Mouse (Mus musculus): ENCODE data around the gene Fut2. TPM values are rescaled to one million over a fixed set of nuclear protein-coding genes. Genes with fewer than 3 reads are reported as not detected.

Gene Fut2
- polyA plus RNA-seq, 1 experiment, result 0.01 TPM

DNA sequence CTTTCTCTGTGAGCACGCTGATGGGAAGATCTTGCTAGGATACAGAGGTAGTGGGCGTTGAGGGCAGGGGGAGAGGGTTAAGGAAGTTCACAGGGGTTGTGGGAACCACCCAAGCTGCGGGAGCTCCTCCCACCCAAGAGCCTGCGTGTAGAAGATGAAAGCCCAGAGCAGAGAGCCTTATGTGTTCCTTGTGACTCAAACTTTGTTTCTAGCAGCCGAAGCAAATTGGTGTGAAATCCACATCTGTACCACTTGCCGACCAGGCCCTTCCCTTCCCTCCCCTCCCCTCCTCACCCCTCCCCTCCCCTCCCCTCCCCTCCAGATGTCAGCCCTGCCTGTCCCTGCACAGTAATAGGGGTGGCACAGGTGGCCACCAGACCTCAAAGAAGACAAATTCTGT is 28.9 kb upstream of the Fut2 start:
- Histone ChIP-seq H3K79me2 (ENCODE audit: control insufficient read depth, insufficient read depth) (no peaks in the 10 kb centered on the region), H3ac (ENCODE audit: control insufficient read depth, insufficient read length, low read depth) (no peak overlapping the region), H3K4me3 (ENCODE audit: insufficient read depth, poor library complexity, severe bottlenecking) (no peak overlapping the region), H3K36me3 (ENCODE audit: control insufficient read depth, insufficient read depth) (no peaks in the 10 kb centered on the region), H3K79me3 (ENCODE audit: low read depth) (no peaks in the 10 kb centered on the region), H3K27me3 (ENCODE audit: control insufficient read depth, insufficient read depth, insufficient read length) (peaks cover 9% of the 10 kb centered on the region)
- no peak for TF ChIP-seq MAX (IDR thresholded peaks at IDR 0.05)
- no peak for TF ChIP-seq MYOG (IDR thresholded peaks at IDR 0.05; ENCODE audit: control insufficient read depth, extremely low read depth, insufficient read length)
- TF ChIP-seq CTCF (IDR thresholded peaks at IDR 0.05; ENCODE audit: control insufficient read depth, insufficient read depth, insufficient read length), result no peak
- TF ChIP-seq USF1 (IDR thresholded peaks at IDR 0.05; ENCODE audit: low read depth), result no peak
- no peak for TF ChIP-seq MYOD1 (IDR thresholded peaks at IDR 0.05; ENCODE audit: control insufficient read depth, insufficient read length, low read depth)
- no peak for TF ChIP-seq FOSL1 (IDR thresholded peaks at IDR 0.05; ENCODE audit: insufficient read depth, low read length, poor library complexity, severe bottlenecking)
- no peak for TF ChIP-seq CEBPB (IDR thresholded peaks at IDR 0.05; ENCODE audit: low read depth)

DNA sequence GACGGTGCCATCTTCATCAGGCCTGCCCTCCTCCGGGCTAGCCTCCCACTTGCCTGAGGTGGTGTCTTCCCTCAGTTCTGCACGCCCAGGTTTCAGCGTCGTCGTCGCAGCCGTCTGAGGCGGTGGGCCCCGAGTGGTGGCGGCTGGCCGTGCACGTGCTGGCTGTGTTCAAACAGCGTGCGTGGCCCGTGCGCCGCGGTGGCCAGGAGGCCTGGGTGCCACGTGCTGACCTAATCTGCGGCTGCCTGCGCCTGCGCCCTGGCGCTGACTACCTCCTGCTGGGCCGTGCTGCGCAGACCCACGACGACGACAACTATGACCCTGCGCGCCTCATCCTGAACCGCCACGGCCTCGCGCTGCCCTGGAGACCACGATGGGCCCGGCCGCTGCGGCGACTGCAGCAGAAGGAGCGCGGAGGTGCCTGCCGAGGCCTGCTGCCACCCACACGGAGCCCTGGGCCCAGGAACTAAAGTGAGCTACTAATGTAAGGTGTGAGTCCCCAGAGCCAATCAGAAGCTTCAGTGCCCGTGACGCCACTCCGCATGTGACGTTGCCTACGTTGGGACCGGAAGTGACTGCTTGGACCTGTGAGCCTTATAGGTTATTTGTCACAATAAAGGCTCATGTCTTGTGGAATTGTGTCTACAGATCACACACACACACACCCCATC is 27.9 kb upstream of the Fut2 start, which contains the start of gene Sec1:
Sec1 (minus strand) TSS at position 482 of the 671 bp plus-strand sequence.
- no peaks in the 10 kb centered on the region for H3K36me3 ChIP-seq (ENCODE audit: control insufficient read depth, insufficient read depth)
- no peak within 1 kb of the TSS for H3ac ChIP-seq (ENCODE audit: control insufficient read depth, insufficient read length, low read depth)
- no peaks in the 10 kb centered on the region for H3K27me3 ChIP-seq (ENCODE audit: control insufficient read depth, insufficient read depth, insufficient read length)
- H3K4me3 ChIP-seq (ENCODE audit: insufficient read depth, poor library complexity, severe bottlenecking), result no peak within 1 kb of the TSS
- H3K79me2 ChIP-seq (ENCODE audit: control insufficient read depth, insufficient read depth), result no peaks in the 10 kb centered on the region
- no peak for TF ChIP-seq CEBPB (IDR thresholded peaks at IDR 0.05; ENCODE audit: low read depth)
- no peak for TF ChIP-seq MAX (IDR thresholded peaks at IDR 0.05)
- no peak for TF ChIP-seq MYOG (IDR thresholded peaks at IDR 0.05; ENCODE audit: control insufficient read depth, extremely low read depth, insufficient read length)
- no peak for TF ChIP-seq FOSL1 (IDR thresholded peaks at IDR 0.05; ENCODE audit: insufficient read depth, low read length, poor library complexity, severe bottlenecking)
- no peak for TF ChIP-seq USF1 (IDR thresholded peaks at IDR 0.05; ENCODE audit: low read depth)
- no peak for TF ChIP-seq MYOD1 (IDR thresholded peaks at IDR 0.05; ENCODE audit: control insufficient read depth, insufficient read length, low read depth)
- TF ChIP-seq CTCF (IDR thresholded peaks at IDR 0.05; ENCODE audit: control insufficient read depth, insufficient read depth, insufficient read length), result no peak
- no peaks in the 10 kb centered on the region for H3K79me3 ChIP-seq (ENCODE audit: low read depth)

DNA sequence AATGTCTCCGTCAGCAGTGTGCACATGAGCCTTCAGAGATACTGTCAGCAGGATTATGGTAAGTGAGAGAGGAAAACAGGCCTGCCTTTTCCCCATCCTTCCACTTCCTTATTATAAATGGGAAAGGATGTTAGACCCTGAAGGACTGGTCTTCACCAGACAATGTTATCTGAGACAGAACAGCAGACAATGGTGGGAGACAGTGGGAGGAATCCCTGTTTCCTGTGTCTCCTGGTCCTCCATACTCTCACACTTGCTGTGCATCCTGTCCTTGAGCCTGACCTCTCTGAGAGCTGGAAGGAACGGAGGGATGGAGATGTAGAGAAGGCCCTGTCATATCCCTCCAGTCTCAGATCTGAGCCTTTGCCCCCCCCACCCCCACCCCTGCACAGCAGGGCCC is 26.2 kb upstream of the Fut2 start:
- H3K4me3 ChIP-seq (ENCODE audit: insufficient read depth, poor library complexity, severe bottlenecking), result no peak overlapping the region
- no peak for TF ChIP-seq MYOD1 (IDR thresholded peaks at IDR 0.05; ENCODE audit: control insufficient read depth, insufficient read length, low read depth)

DNA sequence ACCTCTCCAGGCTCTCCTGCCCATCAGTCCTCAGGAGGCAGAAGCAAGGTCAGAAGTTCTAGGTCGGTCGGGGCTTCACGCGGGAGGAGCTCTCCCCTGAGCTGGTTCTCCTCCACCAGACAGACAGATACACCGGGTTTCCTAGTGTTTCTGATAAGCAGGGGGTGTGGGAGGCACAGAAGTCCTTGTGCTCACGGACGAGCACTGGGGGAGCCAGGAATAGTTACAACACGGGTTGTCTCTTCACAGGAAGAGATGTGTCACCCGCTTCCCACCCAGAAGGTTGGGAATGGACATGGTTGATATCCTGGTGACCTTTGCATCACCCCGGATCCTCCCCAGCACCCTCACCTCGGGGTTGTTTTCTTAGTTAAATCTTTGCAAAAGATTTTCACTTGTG is 23.6 kb upstream of the Fut2 start:
- Histone ChIP-seq H3K4me3 (ENCODE audit: insufficient read depth, poor library complexity, severe bottlenecking) (no peak overlapping the region), H3ac (ENCODE audit: control insufficient read depth, insufficient read length, low read depth) (no peak overlapping the region), H3K27me3 (ENCODE audit: control insufficient read depth, insufficient read depth, insufficient read length) (no peaks in the 10 kb centered on the region), H3K36me3 (ENCODE audit: control insufficient read depth, insufficient read depth) (no peaks in the 10 kb centered on the region), H3K79me3 (ENCODE audit: low read depth) (no peaks in the 10 kb centered on the region), H3K79me2 (ENCODE audit: control insufficient read depth, insufficient read depth) (no peaks in the 10 kb centered on the region)
- no peak for TF ChIP-seq CTCF (IDR thresholded peaks at IDR 0.05; ENCODE audit: control insufficient read depth, insufficient read depth, insufficient read length)

More for the DNA sequence above, 26.2 kb upstream of the Fut2 start:
- Histone ChIP-seq H3ac (ENCODE audit: control insufficient read depth, insufficient read length, low read depth) (no peak overlapping the region), H3K79me2 (ENCODE audit: control insufficient read depth, insufficient read depth) (no peaks in the 10 kb centered on the region), H3K79me3 (ENCODE audit: low read depth) (no peaks in the 10 kb centered on the region), H3K36me3 (ENCODE audit: control insufficient read depth, insufficient read depth) (no peaks in the 10 kb centered on the region), H3K27me3 (ENCODE audit: control insufficient read depth, insufficient read depth, insufficient read length) (no peaks in the 10 kb centered on the region)

DNA sequence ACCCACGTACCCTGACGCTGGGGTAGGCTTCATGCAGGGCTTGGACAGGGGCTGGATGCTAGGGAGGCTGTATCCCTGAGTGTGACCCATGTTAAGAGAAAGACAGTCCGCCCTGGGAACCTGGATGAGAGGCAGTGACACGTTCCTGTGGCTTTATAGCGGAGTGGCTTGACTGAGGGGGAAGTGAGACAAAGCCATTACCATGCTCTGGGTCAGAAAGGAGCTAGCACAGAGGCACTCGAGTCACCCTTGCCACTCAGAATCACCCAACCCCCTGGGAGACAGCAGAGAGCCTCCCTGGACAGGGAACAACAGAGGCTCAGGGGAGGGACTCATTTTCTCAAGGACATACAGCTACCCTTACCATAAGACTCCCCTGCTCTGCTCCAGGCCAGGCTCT is 22.9 kb upstream of the Fut2 start:
- no peaks in the 10 kb centered on the region for H3K79me2 ChIP-seq (ENCODE audit: control insufficient read depth, insufficient read depth)
- H3K27me3 ChIP-seq (ENCODE audit: control insufficient read depth, insufficient read depth, insufficient read length), result no peaks in the 10 kb centered on the region
- no peak for TF ChIP-seq MYOG (IDR thresholded peaks at IDR 0.05; ENCODE audit: control insufficient read depth, extremely low read depth, insufficient read length)
- TF ChIP-seq CTCF (IDR thresholded peaks at IDR 0.05; ENCODE audit: control insufficient read depth, insufficient read depth, insufficient read length), result no peak
- TF ChIP-seq CEBPB (IDR thresholded peaks at IDR 0.05; ENCODE audit: low read depth), result no peak
- TF ChIP-seq USF1 (IDR thresholded peaks at IDR 0.05; ENCODE audit: low read depth), result no peak
- no peak for TF ChIP-seq MYOD1 (IDR thresholded peaks at IDR 0.05; ENCODE audit: control insufficient read depth, insufficient read length, low read depth)
- no peak for TF ChIP-seq FOSL1 (IDR thresholded peaks at IDR 0.05; ENCODE audit: insufficient read depth, low read length, poor library complexity, severe bottlenecking)
- no peak for TF ChIP-seq MAX (IDR thresholded peaks at IDR 0.05)
- no peaks in the 10 kb centered on the region for H3K36me3 ChIP-seq (ENCODE audit: control insufficient read depth, insufficient read depth)
- no peaks in the 10 kb centered on the region for H3K79me3 ChIP-seq (ENCODE audit: low read depth)
- H3K4me3 ChIP-seq (ENCODE audit: insufficient read depth, poor library complexity, severe bottlenecking), result no peak overlapping the region
- no peak overlapping the region for H3ac ChIP-seq (ENCODE audit: control insufficient read depth, insufficient read length, low read depth)

DNA sequence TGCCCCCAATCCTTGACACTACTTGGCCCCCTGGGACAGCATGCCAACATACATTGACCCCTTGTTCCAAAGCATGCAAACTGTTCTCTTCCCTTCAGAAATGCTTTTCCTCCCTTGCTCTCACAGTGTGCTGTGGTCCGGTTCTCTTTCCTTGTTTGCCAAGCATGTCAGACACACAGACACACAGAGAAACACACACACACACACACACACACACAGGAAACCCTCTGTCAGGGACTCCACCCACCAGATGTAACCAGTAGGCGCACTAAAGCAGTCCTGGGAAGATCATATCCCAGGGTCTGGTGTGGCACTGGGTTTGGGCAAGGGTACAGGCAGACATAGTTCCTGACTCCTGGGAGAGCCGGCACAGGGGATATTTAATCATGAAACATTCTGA is 20.6 kb upstream of the Fut2 start:
- H3K36me3 ChIP-seq (ENCODE audit: control insufficient read depth, insufficient read depth), result no peaks in the 10 kb centered on the region
- H3K27me3 ChIP-seq (ENCODE audit: control insufficient read depth, insufficient read depth, insufficient read length), result no peaks in the 10 kb centered on the region
- H3K4me3 ChIP-seq (ENCODE audit: insufficient read depth, poor library complexity, severe bottlenecking), result no peak overlapping the region
- no peak overlapping the region for H3ac ChIP-seq (ENCODE audit: control insufficient read depth, insufficient read length, low read depth)
- no peaks in the 10 kb centered on the region for H3K79me2 ChIP-seq (ENCODE audit: control insufficient read depth, insufficient read depth)
- no peaks in the 10 kb centered on the region for H3K79me3 ChIP-seq (ENCODE audit: low read depth)
- no peak for TF ChIP-seq MYOD1 (IDR thresholded peaks at IDR 0.05; ENCODE audit: control insufficient read depth, insufficient read length, low read depth)
- TF ChIP-seq CTCF (IDR thresholded peaks at IDR 0.05; ENCODE audit: control insufficient read depth, insufficient read depth, insufficient read length), result no peak
- TF ChIP-seq USF1 (IDR thresholded peaks at IDR 0.05; ENCODE audit: low read depth), result no peak

All from C2C12 (cell line).